Mouse (Mus musculus): Measurements from ENCODE around the gene Map3k11.
"Not testable (repeated sequence)": the region's sequence is repeated elsewhere in the genome, so short reads cannot be mapped to it uniquely, and the experiment has no call there.

Gene Map3k11

GRCm38 (mm10) chr19:5666386-5666785 lies 22.2 kb upstream of the Map3k11 start:
- DNase-seq (ENCODE audit: low spot score), result no peak

DNA sequence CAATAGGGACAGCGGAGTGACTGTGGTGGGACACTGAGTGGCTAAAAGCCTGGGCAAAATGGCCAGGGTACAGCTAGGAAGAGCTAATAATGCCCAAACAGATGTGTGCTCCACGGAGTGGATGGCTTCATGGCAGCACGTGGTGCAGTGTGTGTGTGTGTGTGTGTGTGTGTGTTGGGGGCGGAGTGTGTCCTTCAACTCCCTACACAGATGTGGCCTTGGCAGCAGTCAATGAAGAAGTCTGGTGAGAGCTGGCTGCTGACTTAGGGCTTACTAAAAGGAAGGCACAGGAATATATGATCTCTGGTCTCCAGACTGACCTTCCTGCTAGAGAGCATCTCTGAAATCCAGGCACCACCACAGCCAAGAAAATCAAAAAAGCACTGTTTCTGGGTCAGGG lies 20.2 kb upstream of the Map3k11 start:
- no peak for DNase-seq (ENCODE audit: low spot score)

- DNase-seq (ENCODE audit: low spot score), result no peak
Observed at GRCm38 (mm10) chr19:5680432-5680831, 8.1 kb upstream of the Map3k11 start.

GRCm38 (mm10) chr19:5684236-5684635 lies 4.3 kb upstream of the Map3k11 start:
- no peak for DNase-seq (ENCODE audit: low spot score)

GRCm38 (mm10) chr19:5684985-5685384 lies 3.6 kb upstream of the Map3k11 start:
- no peak for DNase-seq (ENCODE audit: low spot score)

DNA sequence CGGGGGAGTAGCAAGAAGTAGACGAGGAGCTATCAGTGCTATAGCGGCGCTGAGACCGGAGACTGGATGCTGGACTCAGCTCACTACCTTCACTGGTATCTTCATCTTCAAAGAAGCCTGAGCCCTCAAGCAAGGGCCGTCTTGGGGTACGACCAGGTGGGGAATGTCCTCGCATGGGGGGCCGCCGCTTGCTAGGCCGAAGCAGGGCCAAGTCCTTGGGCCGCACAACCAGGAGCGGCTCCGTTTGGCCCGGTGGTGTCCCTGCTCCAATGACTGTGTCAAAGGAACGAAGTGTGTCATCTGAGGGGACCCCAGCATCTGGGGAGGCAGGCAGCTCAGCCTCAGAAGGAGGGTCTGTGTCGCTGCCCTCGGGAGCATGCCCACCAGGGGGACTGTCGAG lies 3.1 kb upstream of the Map3k11 start:
- no peak for DNase-seq (ENCODE audit: low spot score)

DNA sequence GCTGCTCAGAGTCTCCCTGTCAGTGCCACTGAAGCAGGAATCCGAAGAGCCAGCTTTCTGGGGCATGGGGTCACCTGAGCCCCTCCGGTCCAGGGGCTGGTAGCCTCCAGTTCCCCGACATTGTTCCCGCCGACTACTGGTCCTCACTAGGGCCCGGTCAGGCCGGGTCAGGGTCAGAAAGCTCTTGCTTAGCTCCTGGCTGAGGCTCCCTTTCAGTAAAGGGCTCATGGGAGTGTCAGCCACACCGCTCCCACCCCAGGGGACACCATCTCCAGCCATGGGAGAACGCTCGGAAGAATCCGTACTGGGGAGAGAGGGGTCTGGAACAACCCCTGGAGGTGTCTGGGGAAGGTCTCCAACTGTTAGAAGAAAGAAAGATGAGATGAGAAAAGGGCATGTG lies 2.7 kb upstream of the Map3k11 start:
- DNase-seq (ENCODE audit: low spot score), result no peak

- DNase-seq (ENCODE audit: low spot score), result no peak
Observed at GRCm38 (mm10) chr19:5686437-5686836, 2.1 kb upstream of the Map3k11 start.

GRCm38 (mm10) chr19:5686954-5687353 lies 1.6 kb upstream of the Map3k11 start:
- not testable (repeated sequence) for DNase-seq (ENCODE audit: low spot score)

- no peak for DNase-seq (ENCODE audit: low spot score)
Observed at GRCm38 (mm10) chr19:5687738-5688137, 804 bp upstream of the Map3k11 start.

DNA sequence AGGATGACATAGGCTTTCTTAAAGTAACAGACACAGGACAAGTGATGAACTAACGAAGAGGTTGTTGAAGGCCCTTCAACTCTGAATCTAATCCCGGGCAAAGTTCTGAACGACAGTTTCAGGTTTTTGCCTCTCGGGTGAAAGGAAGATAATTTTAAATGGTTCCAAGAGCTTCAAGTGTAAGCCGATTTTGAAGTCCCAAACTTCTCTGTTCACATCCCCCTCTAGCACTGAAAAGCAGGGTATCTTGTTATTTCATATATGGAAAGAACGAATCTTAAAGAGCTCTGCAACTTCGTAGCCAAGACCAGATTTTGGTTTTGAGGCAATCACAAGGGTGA lies 516 bp downstream of the Map3k11 start:
- DNase-seq (ENCODE audit: low spot score), result no peak

GRCm38 (mm10) chr19:5689565-5690342 lies 1.2 kb downstream of the Map3k11 start:
- DNase-seq (ENCODE audit: low spot score), result peak; percentile 80

GRCm38 (mm10) chr19:5690343-5690735 lies 1.8 kb downstream of the Map3k11 start:
- no peak for DNase-seq (ENCODE audit: low spot score)

- no peak for DNase-seq (ENCODE audit: low spot score)
Observed at GRCm38 (mm10) chr19:5691601-5692000, 3.1 kb downstream of the Map3k11 start.

GRCm38 (mm10) chr19:5692086-5692912 lies 3.8 kb downstream of the Map3k11 start:
- no peak for DNase-seq (ENCODE audit: low spot score)

GRCm38 (mm10) chr19:5692913-5693396 lies 4.4 kb downstream of the Map3k11 start:
- DNase-seq (ENCODE audit: low spot score), result no peak

- no peak for DNase-seq (ENCODE audit: low spot score)
Observed at GRCm38 (mm10) chr19:5693801-5694200, 5.3 kb downstream of the Map3k11 start.

GRCm38 (mm10) chr19:5695849-5696462 lies 7.4 kb downstream of the Map3k11 start:
- no peak for DNase-seq (ENCODE audit: low spot score)

DNA sequence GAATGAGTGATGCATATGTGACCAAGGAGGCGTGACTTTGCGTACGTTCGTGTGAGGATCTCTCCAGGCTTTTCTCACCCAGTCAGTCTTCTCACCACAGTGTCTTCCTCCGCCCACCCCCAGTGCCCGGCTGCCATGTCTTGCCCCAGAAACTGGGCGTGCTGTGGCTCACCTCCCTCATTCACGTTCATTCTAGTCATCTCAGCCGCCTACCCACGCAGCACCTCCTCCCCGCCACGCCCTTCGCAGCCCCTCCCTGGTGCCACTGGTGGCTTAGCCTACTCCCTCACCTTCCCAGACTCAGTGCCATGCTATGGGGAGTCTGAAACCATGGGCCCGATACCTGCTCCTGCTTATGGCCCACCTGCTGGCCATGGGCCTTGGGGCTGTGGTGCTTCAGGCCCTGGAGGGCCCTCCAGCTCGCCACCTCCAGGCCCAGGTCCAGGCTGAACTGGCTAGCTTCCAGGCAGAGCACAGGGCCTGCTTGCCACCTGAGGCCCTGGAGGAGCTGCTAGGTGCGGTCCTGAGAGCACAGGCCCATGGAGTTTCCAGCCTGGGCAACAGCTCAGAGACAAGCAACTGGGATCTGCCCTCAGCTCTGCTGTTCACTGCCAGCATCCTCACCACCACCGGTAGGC lies 15.7 kb downstream of the Map3k11 start, which contains the start of gene Kcnk7:
Kcnk7 (plus strand) TSS at position 205 of the 638 bp plus-strand sequence.
- peak; percentile 59 for DNase-seq (ENCODE audit: low spot score)

GRCm38 (mm10) chr19:5704801-5705571 lies 16.4 kb downstream of the Map3k11 start:
- peak; percentile 62 for DNase-seq (ENCODE audit: low spot score)

DNA sequence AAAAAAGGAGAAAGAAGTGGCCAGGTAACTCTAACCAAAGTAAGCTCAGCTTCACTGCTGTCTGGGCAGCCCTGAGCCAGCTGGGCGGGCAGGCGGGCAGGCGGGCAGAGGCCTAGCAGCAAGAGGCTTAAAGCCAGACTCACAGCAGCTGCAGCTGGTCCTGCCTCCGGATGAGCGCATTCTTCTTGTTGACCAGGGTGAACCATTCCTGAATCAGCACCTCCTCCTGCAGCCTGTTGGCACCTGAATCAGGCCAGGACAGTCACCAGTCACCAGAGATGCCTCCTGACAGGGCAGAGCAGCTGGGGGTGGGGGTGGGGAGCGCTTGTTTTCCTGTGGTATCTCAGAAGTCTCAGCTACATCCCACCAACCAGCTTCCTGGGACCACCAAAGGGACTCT lies 21.5 kb downstream of the Map3k11 start:
- no peak for DNase-seq (ENCODE audit: low spot score)

All from spleen, adult 12 weeks (tissue).